Mouse (Mus musculus) hindbrain, embryonic 15.5 days (tissue): Measurements from ENCODE around the gene Camsap3. TPM values are rescaled to one million over a fixed set of nuclear protein-coding genes. Genes with fewer than 3 reads are reported as not detected.
A peak's percentile ranks its signal among the peaks of the same experiment; 100 is the strongest.

Experiments used
- ATAC-seq: fragments of 200-750 bp; cut with Nextera tagmentation; 2 replicates; pipeline ENCODE4 v1.8.0; 2017; ENCODE audit warnings: low read depth, moderate number of reproducible peaks, moderate TSS enrichment; ENCODE audit not compliant: low FRiP score
- H3K27ac ChIP-seq: fragments of 300-500 bp; sonication (generic); replicated peaks from 2 replicates; pipeline ENCODE4 v1.5.1; 2015; ENCODE audit warnings: mild to moderate bottlenecking, inconsistent platforms
- H3K27me3 ChIP-seq: fragments of 300-500 bp; sonication (generic); 2 replicates; pipeline ENCODE4 v1.6.1; 2015; ENCODE audit warnings: control low read depth, inconsistent platforms
- H3K36me3 ChIP-seq: fragments of 300-500 bp; sonication (generic); 2 replicates; pipeline ENCODE4 v1.6.1; 2015; ENCODE audit warnings: control low read depth, inconsistent platforms
- H3K4me1 ChIP-seq: fragments of 300-500 bp; sonication (generic); replicated peaks from 2 replicates; pipeline ENCODE4 v1.6.1; 2015; ENCODE audit warnings: control low read depth, inconsistent platforms
- H3K4me2 ChIP-seq: fragments of 300-500 bp; sonication (generic); 2 replicates; pipeline ENCODE4 v1.6.1; 2015; ENCODE audit warnings: moderate library complexity, mild to moderate bottlenecking, inconsistent platforms
- H3K4me3 ChIP-seq: fragments of 300-500 bp; sonication (generic); 2 replicates; pipeline ENCODE4 v1.5.1; 2015; ENCODE audit warnings: mild to moderate bottlenecking, inconsistent platforms
- H3K9ac ChIP-seq: fragments of 300-500 bp; sonication (generic); 2 replicates; pipeline ENCODE4 v1.6.1; 2015; ENCODE audit warnings: inconsistent platforms
- H3K9me3 ChIP-seq: fragments of 300-500 bp; sonication (generic); 2 replicates; pipeline ENCODE4 v1.6.1; 2016; ENCODE audit warnings: control low read depth, inconsistent platforms
- WGBS: fragments of 180-500 bp; shearing (Covaris S2); methylation state at CpG from one replicate; pipeline ENCODE4 v1.1.7; 2015; 5-methylcytosine and 5-hydroxymethylcytosine counted together
- polyA plus RNA-seq: library from polyadenylated mRNA; unstranded; fragments of >200 nt; fragmentation: Nextera tagmentation; extraction: Ambion mirVana; gene quantifications from 2 replicates; pipeline ENCODE4 v1.2.1, GENCODE M21; 2015

Gene Camsap3
- polyA plus RNA-seq, 1 experiment from 2014 or later: 51.7 TPM

DNA sequence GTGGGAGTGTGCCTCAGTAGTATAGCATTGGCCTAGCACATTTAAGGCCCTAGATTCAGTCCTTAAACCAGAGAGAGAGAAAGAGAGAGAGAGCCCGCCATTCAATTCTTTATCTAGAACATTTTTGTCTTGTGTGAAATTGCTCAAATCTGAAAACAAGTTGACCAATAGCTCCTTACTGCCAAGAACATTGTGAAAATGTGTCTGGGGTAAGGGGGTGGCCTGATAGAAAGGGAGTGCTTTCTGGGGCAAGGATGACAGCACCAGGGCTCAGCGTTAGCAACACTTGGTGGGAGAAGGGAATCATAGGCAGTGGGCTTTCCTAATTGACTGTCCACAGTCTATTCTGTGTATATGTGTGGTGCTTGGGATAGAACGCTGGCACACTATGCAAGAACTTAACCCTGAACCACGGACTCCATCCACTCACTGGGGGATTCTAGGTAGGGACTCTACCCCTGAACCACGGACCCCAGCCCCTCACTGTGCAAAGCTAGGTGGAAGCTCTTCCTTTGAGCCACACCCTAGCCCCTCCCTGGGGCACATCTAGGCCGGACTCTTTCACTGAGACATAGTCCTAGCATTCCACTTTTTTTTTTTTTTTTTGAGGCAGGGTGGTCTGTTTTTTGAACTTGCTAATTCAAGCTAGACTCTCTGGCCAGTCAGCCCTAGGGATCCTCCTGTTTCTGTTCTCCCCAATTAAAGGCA lies 59.9 kb downstream of the Camsap3 start:
- Histone ChIP-seq H3K36me3 (no peaks in the 10 kb centered on the region), H3K4me1 (no peaks in the 10 kb centered on the region), H3K4me3 (no peak overlapping the region), H3K27me3 (no peaks in the 10 kb centered on the region), H3K9ac (no peak overlapping the region), H3K4me2 (no peak overlapping the region), H3K9me3 (no peaks in the 10 kb centered on the region), H3K27ac (no peak overlapping the region)
- WGBS: 85% methylated on average over 6 of the region's 6 CpGs
- ATAC-seq: no peak

DNA sequence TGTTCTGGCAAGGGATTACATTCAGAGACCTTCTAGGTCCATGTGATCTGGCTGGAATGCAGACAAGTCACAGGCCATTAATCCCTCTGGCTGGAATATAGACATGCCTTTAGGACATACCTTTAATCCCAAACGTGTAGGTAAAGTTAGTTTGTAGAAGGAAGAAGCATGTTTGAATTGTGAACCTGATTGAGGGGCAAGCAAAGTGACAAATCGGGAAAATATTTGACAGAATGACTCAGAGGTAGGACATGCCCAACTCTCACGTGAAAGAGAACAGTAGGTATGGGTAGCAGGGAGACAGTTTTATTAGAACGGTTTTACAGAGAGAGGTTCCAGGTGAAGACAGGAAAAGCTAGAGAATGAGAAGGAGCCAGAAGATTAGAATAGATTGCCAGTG lies 60.5 kb downstream of the Camsap3 start:
- Histone ChIP-seq H3K4me2 (no peak overlapping the region), H3K4me1 (no peaks in the 10 kb centered on the region), H3K27ac (no peak overlapping the region), H3K4me3 (no peak overlapping the region), H3K27me3 (no peaks in the 10 kb centered on the region), H3K36me3 (no peaks in the 10 kb centered on the region), H3K9me3 (no peaks in the 10 kb centered on the region), H3K9ac (no peak overlapping the region)
- WGBS: 85% methylated on average over 4 of the region's 4 CpGs
- no peak for ATAC-seq

DNA sequence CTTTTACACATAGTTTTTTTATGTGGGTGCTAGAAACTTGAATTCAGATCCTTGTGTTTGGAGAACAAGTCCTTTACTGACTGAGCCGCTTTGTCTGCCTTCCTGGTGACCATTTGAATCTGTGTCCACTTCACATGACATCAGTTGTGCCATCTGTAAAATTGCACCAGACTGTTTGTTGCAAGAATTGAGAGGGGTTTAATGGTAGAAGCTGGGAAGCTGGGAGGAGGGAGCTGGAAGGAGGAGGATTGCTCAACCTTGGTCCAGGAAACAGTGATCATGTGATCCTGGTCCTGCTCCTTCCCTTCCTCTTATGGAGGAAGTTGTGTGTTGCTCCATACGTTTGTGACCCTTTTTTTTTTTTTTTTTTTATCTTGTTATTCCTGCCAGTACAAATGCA lies 61.2 kb downstream of the Camsap3 start:
- H3K36me3 ChIP-seq: no peaks in the 10 kb centered on the region
- no peak overlapping the region for H3K4me3 ChIP-seq
- 62% methylated on average over 2 of the region's 2 CpGs for WGBS
- H3K9ac ChIP-seq: no peak overlapping the region
- no peaks in the 10 kb centered on the region for H3K9me3 ChIP-seq
- H3K27ac ChIP-seq: no peak overlapping the region
- no peaks in the 10 kb centered on the region for H3K4me1 ChIP-seq
- ATAC-seq: no peak
- H3K4me2 ChIP-seq: no peak overlapping the region
- H3K27me3 ChIP-seq: no peaks in the 10 kb centered on the region

DNA sequence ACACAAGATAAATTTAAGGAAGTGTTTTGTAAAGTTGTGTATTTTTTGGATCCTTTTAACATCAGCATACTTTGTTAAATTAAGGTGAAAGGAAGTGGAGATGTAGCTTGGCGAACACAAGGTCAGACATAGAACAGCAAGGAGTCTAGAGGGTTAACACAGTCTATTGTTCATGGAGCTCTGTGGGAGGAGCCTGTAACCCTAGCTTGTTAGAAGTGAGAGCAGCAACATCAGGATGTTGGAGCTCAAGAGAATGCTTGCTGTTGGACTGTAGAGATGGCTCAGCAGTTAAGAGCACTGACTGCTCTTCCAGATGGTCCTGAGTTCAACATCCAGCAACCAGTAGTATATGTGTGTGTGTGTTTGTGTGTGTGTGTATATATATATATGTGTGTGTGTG lies 61.9 kb downstream of the Camsap3 start:
- Histone ChIP-seq H3K4me2 (no peak overlapping the region), H3K4me3 (no peak overlapping the region), H3K9me3 (no peaks in the 10 kb centered on the region), H3K27ac (no peak overlapping the region), H3K36me3 (no peaks in the 10 kb centered on the region), H3K9ac (no peak overlapping the region), H3K4me1 (no peaks in the 10 kb centered on the region), H3K27me3 (no peaks in the 10 kb centered on the region)
- 40% methylated on average over 1 of the region's 1 CpGs for WGBS
- no peak for ATAC-seq

DNA sequence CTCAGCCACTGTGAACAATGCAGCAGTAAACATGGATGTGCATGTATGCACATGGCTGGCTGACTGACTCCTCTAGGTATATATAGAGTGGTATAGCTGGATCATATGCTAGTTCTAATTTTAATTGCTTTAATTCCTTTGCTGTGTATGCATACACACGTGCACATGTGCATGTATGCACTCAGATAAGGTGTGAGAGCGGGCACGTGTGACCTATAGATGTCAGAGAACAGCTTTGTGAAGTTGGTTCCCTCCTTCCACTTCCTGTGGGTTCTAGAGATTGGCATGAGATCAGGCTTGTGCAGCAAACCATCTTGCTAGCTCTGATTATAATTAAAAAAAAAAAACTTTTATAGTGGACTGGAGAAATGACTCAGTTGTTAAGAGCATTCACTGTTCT lies 65.8 kb downstream of the Camsap3 start:
- Histone ChIP-seq H3K9ac (no peak overlapping the region), H3K4me3 (no peak overlapping the region), H3K27ac (no peak overlapping the region), H3K36me3 (no peaks in the 10 kb centered on the region), H3K9me3 (no peaks in the 10 kb centered on the region), H3K4me1 (no peaks in the 10 kb centered on the region; the same call in 1 of the 2 replicates), H3K4me2 (no peak overlapping the region), H3K27me3 (no peaks in the 10 kb centered on the region)
- ATAC-seq: no peak
- WGBS: 72% methylated on average over 3 of the region's 3 CpGs

DNA sequence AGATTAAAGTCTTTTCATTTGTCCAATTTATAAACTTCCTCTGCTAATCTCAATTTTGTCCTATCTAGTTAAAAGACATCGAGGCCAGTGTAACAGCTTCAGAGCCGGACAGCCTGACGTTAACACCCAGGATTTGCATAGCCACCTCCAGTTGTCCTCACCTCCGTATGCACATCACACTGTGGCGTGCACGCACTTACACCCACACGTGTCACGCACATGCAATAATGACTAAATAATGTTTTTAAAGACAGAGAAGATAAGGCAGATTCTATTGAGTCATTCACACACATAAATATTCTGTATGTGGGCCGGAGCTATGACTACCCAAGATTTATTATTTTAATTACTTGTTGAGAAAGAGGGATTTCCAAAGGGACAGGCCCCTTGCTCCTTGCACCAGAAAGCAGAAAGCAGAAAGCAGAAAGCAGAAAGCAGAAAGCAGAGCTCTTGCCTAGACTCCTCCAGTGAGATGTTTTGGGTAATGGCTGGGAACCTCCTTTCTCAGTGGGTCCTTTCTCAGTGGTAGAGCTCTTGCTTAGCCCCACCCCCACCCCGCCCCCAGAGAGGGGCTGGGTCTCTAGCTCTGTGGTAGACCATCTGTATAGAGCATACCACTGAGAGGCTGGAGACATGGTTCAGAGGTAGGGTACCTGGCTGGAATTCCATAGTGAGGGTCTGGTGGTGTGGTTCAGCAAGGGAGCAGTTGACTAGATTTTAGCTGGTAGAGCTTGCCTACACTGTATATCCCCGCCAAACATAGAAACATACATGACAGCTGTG lies 67.8 kb downstream of the Camsap3 start:
- Histone ChIP-seq H3K9me3 (no peaks in the 10 kb centered on the region), H3K4me1 (no peaks in the 10 kb centered on the region; the same call in 1 of the 2 replicates), H3K27ac (no peak overlapping the region), H3K4me3 (no peak overlapping the region), H3K36me3 (no peaks in the 10 kb centered on the region), H3K9ac (no peak overlapping the region), H3K4me2 (no peak overlapping the region), H3K27me3 (no peaks in the 10 kb centered on the region)
- ATAC-seq: no peak
- 77% methylated on average over 11 of the region's 11 CpGs for WGBS

DNA sequence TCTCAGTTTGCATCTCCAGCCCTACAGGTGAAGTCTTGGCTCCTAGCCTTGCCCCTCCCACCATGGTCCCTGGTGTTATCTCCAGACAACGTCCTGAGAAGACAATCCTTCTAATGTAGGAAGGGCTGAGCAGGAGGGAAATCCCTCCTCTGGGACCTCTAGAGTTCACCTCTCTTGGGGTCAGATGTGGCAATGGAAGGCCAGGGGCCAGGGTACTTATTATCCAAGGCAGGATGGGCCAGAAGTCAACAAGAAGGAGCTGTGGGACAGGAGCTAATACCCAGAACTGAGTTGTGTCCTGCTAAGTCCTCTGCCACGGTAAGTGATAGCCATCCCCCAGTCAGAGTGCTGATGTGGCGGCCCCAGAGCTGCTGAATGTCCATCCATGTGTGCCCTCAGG lies 68.4 kb downstream of the Camsap3 start, which contains the start of gene Retn:
Gene Retn (plus strand): TSS at position 245 of the 400 bp plus-strand sequence.
- no peak within 1 kb of the TSS for H3K9ac ChIP-seq
- no peaks in the 10 kb centered on the region; the same call in 1 of the 2 replicates for H3K4me1 ChIP-seq
- H3K9me3 ChIP-seq: no peaks in the 10 kb centered on the region
- ATAC-seq: no peak
- H3K4me2 ChIP-seq: no peak within 1 kb of the TSS
- no peak within 1 kb of the TSS for H3K4me3 ChIP-seq
- no peaks in the 10 kb centered on the region for H3K27me3 ChIP-seq
- 67% methylated on average over 3 of the region's 3 CpGs for WGBS
- no peaks in the 10 kb centered on the region for H3K36me3 ChIP-seq
- no peak within 1 kb of the TSS for H3K27ac ChIP-seq

DNA sequence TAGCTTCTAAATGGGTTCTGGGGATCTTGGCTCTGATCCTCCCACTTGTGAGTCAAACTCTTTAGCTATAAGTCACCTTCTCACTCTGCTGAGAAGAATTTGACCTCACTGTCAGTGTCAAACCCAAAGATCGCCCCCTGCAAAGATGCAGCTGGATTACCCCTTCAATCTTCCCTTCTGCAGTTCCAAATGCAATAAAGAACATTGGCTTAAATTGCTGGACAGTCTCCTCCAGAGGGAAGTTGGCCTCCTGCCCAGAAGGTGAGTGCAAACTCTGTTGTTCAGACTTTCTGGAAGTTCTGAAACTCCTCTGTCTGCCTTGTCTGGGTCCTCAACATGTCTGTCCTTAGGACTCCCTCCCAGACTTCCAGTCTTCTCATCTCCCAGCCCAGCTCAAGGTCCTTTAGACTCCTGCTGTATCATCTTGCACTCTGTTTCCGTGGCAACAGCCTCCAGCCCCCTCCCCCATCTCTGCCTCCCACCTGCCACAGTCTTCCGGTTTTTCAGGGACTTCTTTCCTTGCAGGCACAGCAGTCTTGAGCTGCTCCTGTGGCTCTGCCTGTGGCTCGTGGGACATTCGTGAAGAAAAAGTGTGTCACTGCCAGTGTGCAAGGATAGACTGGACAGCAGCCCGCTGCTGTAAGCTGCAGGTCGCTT lies 69.8 kb downstream of the Camsap3 start:
- H3K27ac ChIP-seq: no peak overlapping the region
- H3K36me3 ChIP-seq: no peaks in the 10 kb centered on the region
- no peak overlapping the region for H3K4me3 ChIP-seq
- H3K9ac ChIP-seq: no peak overlapping the region
- ATAC-seq: peak; percentile 64
- 0 out of 2 replicates have a peak overlapping the region, but pooled peaks have one; percentile 10 for H3K4me2 ChIP-seq
- WGBS: 23% methylated on average over 7 of the region's 7 CpGs
- no peaks in the 10 kb centered on the region for H3K9me3 ChIP-seq
- H3K4me1 ChIP-seq: no peaks in the 10 kb centered on the region; the same call in 1 of the 2 replicates
- H3K27me3 ChIP-seq: no peaks in the 10 kb centered on the region

Other genes starting within 250 kb of the Camsap3 start
- gene A430078G23Rik, start 233.9 kb upstream of the Camsap3 start, polyA plus RNA-seq: not detected in 2 replicates
- 10.3 and 11.5 TPM in 2 replicates for gene Arhgef18, start 194.3 kb upstream of the Camsap3 start, polyA plus RNA-seq
- 4.3 and 4.5 TPM in 2 replicates for gene Pex11g, start 119.6 kb upstream of the Camsap3 start, polyA plus RNA-seq
- 0.30 and 0.39 TPM in 2 replicates for gene Tex45, start 116.4 kb upstream of the Camsap3 start, polyA plus RNA-seq
- 64.9 and 72.1 TPM in 2 replicates for gene Zfp358, start 94.2 kb upstream of the Camsap3 start, polyA plus RNA-seq
- 102 and 125 TPM in 2 replicates for gene Mcoln1, start 86.8 kb upstream of the Camsap3 start, polyA plus RNA-seq
- gene Pnpla6, start 71.9 kb upstream of the Camsap3 start, polyA plus RNA-seq: 45.2 and 47.6 TPM in 2 replicates
- 0.54 and 0.66 TPM in 2 replicates for gene C330021F23Rik, start 19.3 kb upstream of the Camsap3 start, polyA plus RNA-seq
- 46.3 and 49.9 TPM in 2 replicates for gene Xab2, start 34.0 kb downstream of the Camsap3 start, polyA plus RNA-seq
- 83.4 and 97.2 TPM in 2 replicates for gene Pet100, start 34.3 kb downstream of the Camsap3 start, polyA plus RNA-seq
- gene Pcp2, start 38.3 kb downstream of the Camsap3 start, polyA plus RNA-seq: 9.5 and 22.9 TPM in 2 replicates
- 38.0 and 45.3 TPM in 2 replicates for gene Stxbp2, start 43.7 kb downstream of the Camsap3 start, polyA plus RNA-seq
- 0.42 and 0.78 TPM in 2 replicates for gene Retn, start 68.5 kb downstream of the Camsap3 start, polyA plus RNA-seq
- gene Mcemp1, start 78.5 kb downstream of the Camsap3 start, polyA plus RNA-seq: 0.10 and 0.13 TPM in 2 replicates
- 23.7 and 24.9 TPM in 2 replicates for gene Fcor, start 85.1 kb downstream of the Camsap3 start, polyA plus RNA-seq
- gene Trappc5, start 89.0 kb downstream of the Camsap3 start, polyA plus RNA-seq: 60.2 and 62.3 TPM in 2 replicates
- gene Fcer2a, start 106.9 kb downstream of the Camsap3 start, polyA plus RNA-seq: 0.13 and 0.34 TPM in 2 replicates
- 0.16 TPM in 1 of 2 replicates, not detected in the other for gene Clec4g, start 133.4 kb downstream of the Camsap3 start, polyA plus RNA-seq
- 0.12 TPM in 1 of 2 replicates, not detected in the other for gene Cd209a, start 161.7 kb downstream of the Camsap3 start, polyA plus RNA-seq